Mouse (Mus musculus): Measurements from ENCODE around the gene Fgf22.

Gene Fgf22

GRCm38 (mm10) chr10:79783920-79784800 is 29.3 kb downstream of the Fgf22 start:
- Histone ChIP-seq H3K36me3 (ENCODE audit: control insufficient read depth, insufficient read depth, low read length, poor library complexity, severe bottlenecking) (no peaks in the 10 kb centered on the region), H3K27me3 (ENCODE audit: control insufficient read depth, insufficient read depth, low read length, poor library complexity, severe bottlenecking) (no peaks in the 10 kb centered on the region)
- peak; percentile 70 for DNase-seq (ENCODE audit: low read depth, low spot score)

GRCm38 (mm10) chr10:79788386-79789158 is 33.7 kb downstream of the Fgf22 start:
- H3K36me3 ChIP-seq (ENCODE audit: control insufficient read depth, insufficient read depth, low read length, poor library complexity, severe bottlenecking) = no peaks in the 10 kb centered on the region
- H3K27me3 ChIP-seq (ENCODE audit: control insufficient read depth, insufficient read depth, low read length, poor library complexity, severe bottlenecking) = no peaks in the 10 kb centered on the region
- peak; percentile 88 for DNase-seq (ENCODE audit: low read depth, low spot score)

GRCm38 (mm10) chr10:79789581-79789980 is 34.7 kb downstream of the Fgf22 start:
- no peak for DNase-seq (ENCODE audit: low read depth, low spot score)
- H3K36me3 ChIP-seq (ENCODE audit: control insufficient read depth, insufficient read depth, low read length, poor library complexity, severe bottlenecking) = no peaks in the 10 kb centered on the region

GRCm38 (mm10) chr10:79790861-79791260 is 36.0 kb downstream of the Fgf22 start, which contains the start of gene Prss57:
TSS of gene Prss57 (minus strand) at chr10:79790961.
- Histone ChIP-seq H3K36me3 (ENCODE audit: control insufficient read depth, insufficient read depth, low read length, poor library complexity, severe bottlenecking) (no peaks in the 10 kb centered on the region), H3K27me3 (ENCODE audit: control insufficient read depth, insufficient read depth, low read length, poor library complexity, severe bottlenecking) (no peaks in the 10 kb centered on the region)
- DNase-seq (ENCODE audit: low read depth, low spot score) = no peak

More at GRCm38 (mm10) chr10:79789581-79789980, 34.7 kb downstream of the Fgf22 start:
- no peaks in the 10 kb centered on the region for H3K27me3 ChIP-seq (ENCODE audit: control insufficient read depth, insufficient read depth, low read length, poor library complexity, severe bottlenecking)

- Histone ChIP-seq H3K36me3 (ENCODE audit: control insufficient read depth, insufficient read depth, low read length, poor library complexity, severe bottlenecking) (no peaks in the 10 kb centered on the region), H3K27me3 (ENCODE audit: control insufficient read depth, insufficient read depth, low read length, poor library complexity, severe bottlenecking) (no peaks in the 10 kb centered on the region)
- DNase-seq (ENCODE audit: low read depth, low spot score) = no peak
Measured at GRCm38 (mm10) chr10:79792339-79793040, 37.6 kb downstream of the Fgf22 start.

GRCm38 (mm10) chr10:79793051-79793737 is 38.3 kb downstream of the Fgf22 start, which contains the start of gene Palm:
TSS of gene Palm (plus strand) at chr10:79793572.
- no peaks in the 10 kb centered on the region for H3K27me3 ChIP-seq (ENCODE audit: control insufficient read depth, insufficient read depth, low read length, poor library complexity, severe bottlenecking)
- DNase-seq (ENCODE audit: low read depth, low spot score) = peak; percentile 83

GRCm38 (mm10) chr10:79793738-79794490 is 39.0 kb downstream of the Fgf22 start:
- no peaks in the 10 kb centered on the region for H3K27me3 ChIP-seq (ENCODE audit: control insufficient read depth, insufficient read depth, low read length, poor library complexity, severe bottlenecking)
- no peaks in the 10 kb centered on the region for H3K36me3 ChIP-seq (ENCODE audit: control insufficient read depth, insufficient read depth, low read length, poor library complexity, severe bottlenecking)
- no peak for DNase-seq (ENCODE audit: low read depth, low spot score)

More at GRCm38 (mm10) chr10:79793051-79793737, 38.3 kb downstream of the Fgf22 start, which contains the start of gene Palm:
- no peaks in the 10 kb centered on the region for H3K36me3 ChIP-seq (ENCODE audit: control insufficient read depth, insufficient read depth, low read length, poor library complexity, severe bottlenecking)

- Histone ChIP-seq H3K36me3 (ENCODE audit: control insufficient read depth, insufficient read depth, low read length, poor library complexity, severe bottlenecking) (no peaks in the 10 kb centered on the region), H3K27me3 (ENCODE audit: control insufficient read depth, insufficient read depth, low read length, poor library complexity, severe bottlenecking) (no peaks in the 10 kb centered on the region)
- no peak for DNase-seq (ENCODE audit: low read depth, low spot score)
Measured at GRCm38 (mm10) chr10:79794491-79794931, 39.6 kb downstream of the Fgf22 start.

- no peak for DNase-seq (ENCODE audit: low read depth, low spot score)
- Histone ChIP-seq H3K36me3 (ENCODE audit: control insufficient read depth, insufficient read depth, low read length, poor library complexity, severe bottlenecking) (no peaks in the 10 kb centered on the region), H3K27me3 (ENCODE audit: control insufficient read depth, insufficient read depth, low read length, poor library complexity, severe bottlenecking) (no peaks in the 10 kb centered on the region)
Measured at GRCm38 (mm10) chr10:79795905-79796304, 41.0 kb downstream of the Fgf22 start.

GRCm38 (mm10) chr10:79797326-79797725 is 42.5 kb downstream of the Fgf22 start:
- DNase-seq (ENCODE audit: low read depth, low spot score) = no peak

GRCm38 (mm10) chr10:79798289-79798928 is 43.5 kb downstream of the Fgf22 start:
- Histone ChIP-seq H3K36me3 (ENCODE audit: control insufficient read depth, insufficient read depth, low read length, poor library complexity, severe bottlenecking) (no peaks in the 10 kb centered on the region), H3K27me3 (ENCODE audit: control insufficient read depth, insufficient read depth, low read length, poor library complexity, severe bottlenecking) (no peaks in the 10 kb centered on the region)
- DNase-seq (ENCODE audit: low read depth, low spot score) = peak; percentile 70

More at GRCm38 (mm10) chr10:79797326-79797725, 42.5 kb downstream of the Fgf22 start:
- no peaks in the 10 kb centered on the region for H3K27me3 ChIP-seq (ENCODE audit: control insufficient read depth, insufficient read depth, low read length, poor library complexity, severe bottlenecking)
- H3K36me3 ChIP-seq (ENCODE audit: control insufficient read depth, insufficient read depth, low read length, poor library complexity, severe bottlenecking) = no peaks in the 10 kb centered on the region

- H3K27me3 ChIP-seq (ENCODE audit: control insufficient read depth, insufficient read depth, low read length, poor library complexity, severe bottlenecking) = no peaks in the 10 kb centered on the region
- H3K36me3 ChIP-seq (ENCODE audit: control insufficient read depth, insufficient read depth, low read length, poor library complexity, severe bottlenecking) = no peaks in the 10 kb centered on the region
- DNase-seq (ENCODE audit: low read depth, low spot score) = no peak
Measured at GRCm38 (mm10) chr10:79800508-79800907, 45.6 kb downstream of the Fgf22 start.

- no peak for DNase-seq (ENCODE audit: low read depth, low spot score)
- Histone ChIP-seq H3K36me3 (ENCODE audit: control insufficient read depth, insufficient read depth, low read length, poor library complexity, severe bottlenecking) (no peaks in the 10 kb centered on the region), H3K27me3 (ENCODE audit: control insufficient read depth, insufficient read depth, low read length, poor library complexity, severe bottlenecking) (no peaks in the 10 kb centered on the region)
Measured at GRCm38 (mm10) chr10:79801837-79802236, 47.0 kb downstream of the Fgf22 start.

All from splenic B cell, adult 2 months (primary cell).